Mouse (Mus musculus) lung, embryonic 15.5 days (tissue): Measurements from ENCODE around the gene Mmaa. TPM values are rescaled to one million over a fixed set of nuclear protein-coding genes. Genes with fewer than 3 reads are reported as not detected.

Experiments used
- polyA plus RNA-seq: library from polyadenylated mRNA; unstranded; fragments of >200 nt; fragmentation: Nextera tagmentation; extraction: Ambion mirVana; gene quantifications from 2 replicates; pipeline ENCODE4 v1.2.1, GENCODE M21; 2015

Mmaa gene
- polyA plus RNA-seq, 1 experiment from 2014 or later: 10.9 TPM

Other genes with a start within 250 kb of the Mmaa start
- gene 1700011L22Rik, start 46.4 kb downstream of the Mmaa start, polyA plus RNA-seq: not detected in 2 replicates
- gene Smad1, start 104.6 kb upstream of the Mmaa start, polyA plus RNA-seq: 36.1 and 38.5 TPM in 2 replicates